Mouse (Mus musculus) kidney, adult 8-10 months (tissue): ENCODE data around the gene Exoc6b.
"Not testable (repeated sequence)": the region's sequence is repeated elsewhere in the genome, so short reads cannot be mapped to it uniquely, and the experiment has no call there.

Experiments used
- DNase-seq, 2 experiments: peaks; one replicate each; pipeline ENCODE4 v3.0.0; 2022

Exoc6b gene

GRCm38 (mm10) chr6:84619166-84619565 is 450.1 kb downstream of the Exoc6b start:
- DNase-seq = no peak

DNA sequence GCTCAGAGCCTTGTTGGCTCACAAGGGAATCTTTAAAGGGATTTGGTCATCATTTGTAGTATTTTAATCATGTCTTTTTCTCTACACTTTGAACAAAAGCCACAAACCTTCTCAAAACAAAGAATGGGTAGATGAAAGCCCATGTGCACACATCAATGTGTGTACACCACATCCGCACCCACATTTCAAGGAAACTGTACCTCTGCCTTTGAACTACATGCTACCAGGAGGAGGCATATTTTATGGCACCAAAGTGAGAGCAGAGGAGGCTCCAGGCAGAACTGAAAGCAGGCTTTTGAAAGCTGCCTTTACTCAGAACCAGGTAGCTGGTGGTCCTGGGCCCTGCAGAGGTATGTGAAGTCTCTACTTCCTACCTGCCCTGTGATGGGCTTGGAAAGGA is 452.3 kb downstream of the Exoc6b start:
- no peak for DNase-seq

GRCm38 (mm10) chr6:84616586-84616985 is 452.7 kb downstream of the Exoc6b start:
- DNase-seq = no peak

- DNase-seq = no peak
These were observed 455.8 kb downstream of the Exoc6b start for GRCm38 (mm10) chr6:84613561-84613960.

GRCm38 (mm10) chr6:84601136-84601889 is 468.0 kb downstream of the Exoc6b start:
- no peak for DNase-seq

DNA sequence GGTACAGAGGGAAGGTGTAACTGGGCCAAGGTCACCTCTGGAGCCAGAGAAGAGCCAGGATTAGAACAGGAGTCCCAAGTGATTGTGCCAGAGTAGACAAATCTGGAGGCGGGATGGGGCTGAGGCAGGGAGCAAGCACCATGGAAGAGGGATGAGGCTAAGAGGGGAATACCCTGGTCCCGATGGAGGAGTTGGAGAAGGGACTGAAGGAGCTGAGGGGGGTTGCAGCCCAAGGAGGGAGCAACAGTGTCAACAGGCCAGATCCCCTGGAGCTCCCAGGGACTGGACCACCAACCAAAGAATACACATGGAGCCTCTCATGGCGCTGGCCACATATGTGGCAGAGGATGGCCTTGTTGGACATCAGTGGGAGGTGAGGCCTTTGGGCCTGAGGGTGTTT is 470.0 kb downstream of the Exoc6b start:
- DNase-seq = not testable (repeated sequence)

- DNase-seq = no peak
These were observed 470.6 kb downstream of the Exoc6b start for GRCm38 (mm10) chr6:84598725-84599124.

DNA sequence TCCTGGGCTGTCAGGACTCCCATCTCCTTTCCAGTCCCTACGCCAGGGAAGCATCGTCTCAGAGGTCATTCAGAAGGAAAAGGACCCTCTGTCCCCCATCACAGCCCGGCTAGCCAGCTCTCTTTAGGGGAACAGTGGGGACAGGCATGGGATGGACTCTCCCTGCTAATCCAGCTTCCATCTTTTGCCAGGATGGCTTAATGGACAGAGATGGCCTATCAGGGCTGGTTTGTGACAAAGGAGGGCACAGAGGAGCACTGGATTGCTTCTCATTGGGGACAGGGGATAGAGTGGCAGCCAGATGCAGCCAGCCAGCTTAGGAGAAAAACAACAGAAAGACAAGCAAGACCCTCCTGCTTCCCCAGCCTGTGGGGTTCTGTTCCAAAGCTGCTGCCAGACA is 474.7 kb downstream of the Exoc6b start:
- DNase-seq = no peak

- DNase-seq = no peak
These were observed 475.6 kb downstream of the Exoc6b start, which contains the start of gene Cyp26b1 for GRCm38 (mm10) chr6:84593693-84594092. TSS of gene Cyp26b1 (minus strand) at chr6:84593908.

DNA sequence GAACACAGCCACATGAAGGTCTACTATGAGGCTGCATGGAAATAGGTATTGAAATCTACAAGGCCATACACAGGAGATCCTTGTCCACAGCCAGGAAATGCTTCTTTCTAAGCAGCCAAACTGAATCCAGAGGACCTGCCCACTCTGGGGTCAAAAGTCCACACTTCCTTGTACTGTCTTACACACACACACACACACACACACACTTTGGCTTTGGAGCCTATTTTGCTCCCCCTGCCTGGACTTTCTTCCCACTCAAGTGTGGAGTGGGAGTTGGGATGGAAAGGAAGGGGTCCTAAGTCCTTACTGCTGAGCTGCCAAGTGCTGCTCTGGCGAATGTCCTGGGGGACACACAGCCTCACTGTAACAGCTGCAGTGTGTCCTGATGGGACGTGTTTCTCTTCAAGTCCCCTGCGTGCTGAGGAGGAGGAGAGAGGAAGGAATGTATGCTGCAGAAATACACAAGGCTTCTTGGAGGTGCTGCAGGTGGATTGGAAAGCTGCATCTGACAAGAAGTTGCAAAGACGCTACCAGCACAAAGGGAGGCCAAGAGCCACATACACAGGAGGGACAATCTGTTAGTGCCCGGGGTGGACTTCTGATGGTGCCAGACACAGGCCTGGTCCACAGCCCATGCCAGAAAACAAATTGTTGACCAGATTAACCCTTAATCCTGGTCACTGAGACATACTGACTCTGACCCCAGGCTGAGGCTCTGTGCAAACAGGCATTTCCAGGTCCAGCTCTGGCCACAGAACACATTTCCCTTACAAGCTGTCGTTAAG is 478.2 kb downstream of the Exoc6b start:
- peak; percentile 63 to 65 for DNase-seq

DNA sequence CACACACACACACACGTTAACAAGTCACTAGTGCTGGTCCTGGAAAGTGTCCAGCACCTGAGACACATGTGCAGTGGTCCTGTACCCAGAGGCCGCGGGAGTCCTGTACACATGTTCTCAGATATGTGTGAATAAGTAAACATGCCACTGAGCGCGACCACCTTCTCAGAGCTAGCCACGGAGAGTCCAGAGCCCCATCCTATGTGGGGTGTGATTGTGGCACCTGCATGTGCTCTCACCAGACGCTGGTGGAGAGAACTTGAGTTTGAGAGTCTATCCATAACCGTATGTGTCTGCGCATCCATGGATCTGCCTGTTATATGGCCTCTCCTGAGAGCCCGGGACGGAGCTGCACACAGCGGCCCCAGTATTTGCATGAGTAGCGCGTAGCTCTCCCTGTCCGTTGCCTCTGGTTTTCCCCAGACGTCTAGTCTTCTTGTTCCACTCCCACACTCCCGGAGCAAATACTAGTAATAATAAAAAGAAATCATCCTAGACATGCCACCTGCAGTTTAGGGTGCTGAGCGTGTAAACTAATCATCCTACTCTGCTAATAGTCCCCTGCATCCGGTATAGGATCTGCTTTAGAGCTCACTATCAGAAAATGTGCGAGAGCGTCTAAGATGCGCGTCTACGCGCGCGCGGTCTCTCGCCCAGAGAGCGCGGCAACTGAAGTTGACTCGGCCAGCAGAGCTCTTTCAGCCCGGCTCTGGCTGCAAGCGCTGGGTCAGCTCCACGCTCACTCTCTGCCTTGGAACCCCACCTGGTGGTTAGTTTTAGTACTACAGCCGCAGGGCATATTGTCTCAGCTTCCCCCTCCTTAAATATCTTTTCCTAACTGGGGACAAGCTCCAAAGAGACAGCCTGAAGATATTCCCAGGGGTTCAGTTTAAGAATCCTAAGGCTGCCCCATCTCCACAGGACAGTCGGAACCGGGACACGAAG is 479.3 kb downstream of the Exoc6b start:
- DNase-seq = peak; percentile 62 to 89

DNA sequence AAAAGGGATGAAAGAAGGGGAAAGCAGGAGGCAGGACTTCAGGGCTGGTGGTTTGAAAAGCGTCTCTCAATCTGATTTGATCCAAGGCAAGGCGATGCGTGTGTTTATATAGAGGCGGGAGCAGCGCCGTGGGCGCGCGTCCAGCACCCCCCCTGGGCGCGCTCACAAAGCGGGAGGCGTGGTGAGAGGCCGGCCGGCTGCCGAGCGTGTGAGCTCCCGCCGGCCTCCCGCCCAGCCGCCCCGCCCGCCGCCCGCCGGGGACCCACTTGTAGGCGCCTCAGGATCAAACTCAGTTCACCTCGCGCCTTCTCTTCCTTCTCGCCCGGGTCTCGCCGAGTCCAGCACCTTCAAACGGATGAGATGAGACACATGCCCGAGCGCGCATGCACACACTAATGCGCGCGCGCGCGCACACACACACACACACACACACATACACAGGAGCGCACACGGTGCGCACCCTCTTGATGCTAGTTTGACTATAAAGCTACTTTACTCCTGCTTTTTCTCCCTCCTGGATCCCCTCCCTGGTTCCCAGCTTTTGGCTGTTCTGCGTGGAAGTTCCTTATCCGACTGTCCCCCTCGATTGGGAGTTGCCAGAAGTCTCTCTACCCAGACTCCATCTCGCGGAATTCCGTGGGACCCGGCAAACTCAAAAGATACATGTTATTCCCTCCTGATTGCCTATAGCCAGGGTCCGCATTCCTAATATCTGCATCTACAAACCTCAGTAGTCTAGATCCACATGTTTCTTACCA is 480.2 kb downstream of the Exoc6b start:
- DNase-seq = peak in 1 of 2 experiments; percentile 31

DNA sequence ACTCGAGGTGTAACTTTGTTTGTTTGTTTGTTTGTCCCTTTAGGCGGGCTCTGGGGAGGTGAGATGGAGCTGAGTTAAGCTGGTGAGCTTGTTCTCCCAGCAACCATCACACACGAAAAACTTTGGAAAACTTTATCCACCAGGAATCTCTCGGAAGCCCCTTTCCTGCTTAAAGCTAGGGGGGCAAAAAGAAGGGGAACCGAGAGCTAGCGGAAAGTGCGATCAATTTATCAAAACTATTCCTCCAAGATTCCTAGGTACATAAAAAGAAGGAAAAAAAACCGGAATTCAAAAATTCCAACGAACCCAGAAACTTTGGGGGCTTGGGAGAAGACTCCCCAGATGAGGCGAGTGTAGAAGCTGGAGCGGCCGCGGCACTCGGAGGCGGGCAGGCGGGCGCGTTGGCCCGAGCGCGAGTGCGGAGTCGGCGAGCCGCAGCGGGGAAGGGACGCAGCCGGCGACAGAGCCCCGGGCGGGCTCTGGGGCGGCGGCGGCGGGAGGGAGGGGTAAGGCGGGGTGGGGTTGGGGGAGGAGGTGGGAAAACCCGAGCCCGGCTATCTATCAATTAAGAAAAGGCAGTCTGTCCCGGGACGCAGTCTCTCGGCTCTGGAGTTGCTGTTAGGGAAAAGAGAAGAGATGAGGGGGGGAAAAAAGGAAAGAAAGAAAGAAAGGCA is 481.0 kb downstream of the Exoc6b start:
- no peak for DNase-seq

DNA sequence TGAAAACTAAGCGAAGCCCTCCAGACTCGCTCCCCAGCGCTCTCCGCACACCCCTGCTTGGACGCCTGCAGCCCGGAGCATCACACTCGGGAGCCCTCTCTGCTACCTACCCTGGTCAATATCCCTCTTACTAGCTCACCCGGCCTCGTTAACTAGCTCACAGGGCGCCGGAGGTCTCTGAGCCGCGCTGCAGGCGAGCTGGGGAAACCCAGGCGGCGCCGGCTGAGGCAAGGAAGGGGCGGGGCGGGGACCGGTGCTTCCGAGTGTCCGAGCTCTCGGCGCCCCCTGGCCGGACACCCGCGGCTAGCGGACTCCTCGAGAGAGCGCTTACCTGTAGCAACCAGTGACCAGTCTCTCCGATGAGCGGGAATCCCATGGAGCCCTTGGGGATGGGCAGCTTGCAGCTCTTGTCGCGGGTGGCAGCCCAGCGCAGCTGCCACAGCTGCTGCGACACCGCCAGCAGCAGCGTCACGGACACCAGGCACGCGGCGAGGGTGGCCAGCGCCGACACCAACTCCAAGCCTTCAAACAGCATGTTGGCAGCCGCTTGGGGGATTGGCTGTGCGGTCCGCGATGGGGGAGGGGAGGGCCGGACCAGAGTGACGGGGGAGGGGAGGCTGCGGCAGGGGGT is 481.7 kb downstream of the Exoc6b start:
- DNase-seq = peak in 1 of 2 experiments; percentile 31

- DNase-seq = no peak
These were observed 482.6 kb downstream of the Exoc6b start for GRCm38 (mm10) chr6:84586551-84587200.

- DNase-seq = no peak
These were observed 483.5 kb downstream of the Exoc6b start for GRCm38 (mm10) chr6:84585686-84586300.

GRCm38 (mm10) chr6:84584783-84585685 is 484.3 kb downstream of the Exoc6b start:
- peak in 1 of 2 experiments; percentile 22 for DNase-seq

- no peak for DNase-seq
These were observed 485.2 kb downstream of the Exoc6b start for GRCm38 (mm10) chr6:84583841-84584782.
